Mouse (Mus musculus): ENCODE measurements around the gene Apoa5. TPM values are rescaled to one million over a fixed set of nuclear protein-coding genes. Genes with fewer than 3 reads are reported as not detected.

Apoa5 gene
- polyA plus RNA-seq, 1 experiment from 2014 or later, result not detected

GRCm38 (mm10) chr9:46238850-46239249, 29.6 kb upstream of the Apoa5 start:
- Histone ChIP-seq H3K9me3 (replicated peaks) (no peaks in the 10 kb centered on the region), H3K27me3 (no peaks in the 10 kb centered on the region), H3K4me2 (no peak overlapping the region), H3K4me3 (no peak overlapping the region), H3K36me3 (ENCODE audit: poor library complexity, severe bottlenecking) (no peaks in the 10 kb centered on the region), H3K27ac (no peak overlapping the region), H3K4me1 (no peaks in the 10 kb centered on the region), H3K9ac (no peak overlapping the region)
- 91% methylated on average over 7 of the region's 7 CpGs for WGBS
- ATAC-seq, result no peak

- Histone ChIP-seq H3K9me3 (replicated peaks) (no peaks in the 10 kb centered on the region), H3K4me3 (no peak within 1 kb of the TSS), H3K4me2 (no peak within 1 kb of the TSS), H3K36me3 (ENCODE audit: poor library complexity, severe bottlenecking) (no peaks in the 10 kb centered on the region), H3K4me1 (no peaks in the 10 kb centered on the region), H3K27me3 (no peaks in the 10 kb centered on the region), H3K27ac (no peak within 1 kb of the TSS), H3K9ac (no peak within 1 kb of the TSS)
- ATAC-seq, result no peak
- 70% methylated on average over 7 of the region's 7 CpGs for WGBS
Measured at GRCm38 (mm10) chr9:46240526-46241153, 27.8 kb upstream of the Apoa5 start, which contains the start of gene Apoa4. Gene Apoa4, plus strand, starts transcription at chr9:46240696.

GRCm38 (mm10) chr9:46241818-46242217, 26.6 kb upstream of the Apoa5 start:
- no peak overlapping the region for H3K4me2 ChIP-seq
- no peaks in the 10 kb centered on the region for H3K4me1 ChIP-seq
- WGBS, result 80% methylated on average over 2 of the region's 2 CpGs
- no peak for ATAC-seq
- H3K27ac ChIP-seq, result no peak overlapping the region
- H3K9me3 ChIP-seq (replicated peaks), result no peaks in the 10 kb centered on the region
- no peaks in the 10 kb centered on the region for H3K27me3 ChIP-seq
- no peaks in the 10 kb centered on the region for H3K36me3 ChIP-seq (ENCODE audit: poor library complexity, severe bottlenecking)
- no peak overlapping the region for H3K9ac ChIP-seq
- H3K4me3 ChIP-seq, result no peak overlapping the region

GRCm38 (mm10) chr9:46243122-46243521, 25.3 kb upstream of the Apoa5 start:
- Histone ChIP-seq H3K27me3 (no peaks in the 10 kb centered on the region), H3K4me1 (no peaks in the 10 kb centered on the region), H3K9ac (no peak overlapping the region), H3K27ac (no peak overlapping the region), H3K9me3 (replicated peaks) (no peaks in the 10 kb centered on the region), H3K4me3 (no peak overlapping the region), H3K36me3 (ENCODE audit: poor library complexity, severe bottlenecking) (no peaks in the 10 kb centered on the region), H3K4me2 (no peak overlapping the region)
- no peak for ATAC-seq
- WGBS, result 68% methylated on average over 4 of the region's 4 CpGs

GRCm38 (mm10) chr9:46243584-46243983, 24.8 kb upstream of the Apoa5 start:
- Histone ChIP-seq H3K9me3 (replicated peaks) (no peaks in the 10 kb centered on the region), H3K4me2 (no peak overlapping the region), H3K4me3 (no peak overlapping the region), H3K9ac (no peak overlapping the region), H3K27me3 (no peaks in the 10 kb centered on the region), H3K27ac (no peak overlapping the region), H3K36me3 (ENCODE audit: poor library complexity, severe bottlenecking) (no peaks in the 10 kb centered on the region), H3K4me1 (no peaks in the 10 kb centered on the region)
- WGBS, result 49% methylated on average over 8 of the region's 8 CpGs
- no peak for ATAC-seq

GRCm38 (mm10) chr9:46246752-46247324, 21.6 kb upstream of the Apoa5 start:
- Histone ChIP-seq H3K4me2 (no peak overlapping the region), H3K9ac (no peak overlapping the region), H3K4me3 (no peak overlapping the region), H3K27me3 (no peaks in the 10 kb centered on the region; the same call in 1 of the 2 replicates), H3K27ac (no peak overlapping the region), H3K9me3 (replicated peaks) (no peaks in the 10 kb centered on the region), H3K36me3 (ENCODE audit: poor library complexity, severe bottlenecking) (no peaks in the 10 kb centered on the region), H3K4me1 (no peaks in the 10 kb centered on the region)
- 26% methylated on average over 11 of the region's 11 CpGs for WGBS
- ATAC-seq, result peak; percentile 70; the same call in 1 of the 2 replicates

- no peaks in the 10 kb centered on the region; the same call in 1 of the 2 replicates for H3K27me3 ChIP-seq
- WGBS, result 97% methylated on average over 7 of the region's 7 CpGs
Measured at GRCm38 (mm10) chr9:46256177-46256576, 12.3 kb upstream of the Apoa5 start.

GRCm38 (mm10) chr9:46256658-46257385, 11.6 kb upstream of the Apoa5 start:
- Histone ChIP-seq H3K4me1 (no peaks in the 10 kb centered on the region), H3K4me3 (no peak overlapping the region), H3K27ac (no peak overlapping the region), H3K9ac (no peak overlapping the region), H3K9me3 (replicated peaks) (no peaks in the 10 kb centered on the region), H3K27me3 (no peaks in the 10 kb centered on the region), H3K36me3 (ENCODE audit: poor library complexity, severe bottlenecking) (no peaks in the 10 kb centered on the region), H3K4me2 (no peak overlapping the region)
- no peak for ATAC-seq
- WGBS, result 88% methylated on average over 10 of the region's 10 CpGs

More at GRCm38 (mm10) chr9:46256177-46256576, 12.3 kb upstream of the Apoa5 start:
- Histone ChIP-seq H3K4me2 (no peak overlapping the region), H3K4me1 (no peaks in the 10 kb centered on the region), H3K9ac (no peak overlapping the region), H3K36me3 (ENCODE audit: poor library complexity, severe bottlenecking) (no peaks in the 10 kb centered on the region), H3K4me3 (no peak overlapping the region), H3K9me3 (replicated peaks) (no peaks in the 10 kb centered on the region), H3K27ac (no peak overlapping the region)
- ATAC-seq, result no peak

GRCm38 (mm10) chr9:46257546-46257945, 10.9 kb upstream of the Apoa5 start:
- no peaks in the 10 kb centered on the region for H3K9me3 ChIP-seq (replicated peaks)
- H3K27me3 ChIP-seq, result no peaks in the 10 kb centered on the region
- no peaks in the 10 kb centered on the region for H3K4me1 ChIP-seq
- ATAC-seq, result no peak
- WGBS, result 90% methylated on average over 3 of the region's 3 CpGs
- H3K36me3 ChIP-seq (ENCODE audit: poor library complexity, severe bottlenecking), result no peaks in the 10 kb centered on the region
- H3K27ac ChIP-seq, result no peak overlapping the region
- H3K4me3 ChIP-seq, result no peak overlapping the region
- no peak overlapping the region for H3K9ac ChIP-seq
- no peak overlapping the region for H3K4me2 ChIP-seq

- no peak overlapping the region for H3K4me2 ChIP-seq
- H3K4me3 ChIP-seq, result no peak overlapping the region
- no peaks in the 10 kb centered on the region for H3K4me1 ChIP-seq
- WGBS, result 91% methylated on average over 6 of the region's 6 CpGs
- H3K9ac ChIP-seq, result no peak overlapping the region
- H3K27ac ChIP-seq, result no peak overlapping the region
- no peaks in the 10 kb centered on the region for H3K36me3 ChIP-seq (ENCODE audit: poor library complexity, severe bottlenecking)
- H3K27me3 ChIP-seq, result no peaks in the 10 kb centered on the region
- no peaks in the 10 kb centered on the region for H3K9me3 ChIP-seq (replicated peaks)
- ATAC-seq, result no peak
Measured at GRCm38 (mm10) chr9:46259111-46259510, 9.3 kb upstream of the Apoa5 start.

- H3K4me3 ChIP-seq, result no peak overlapping the region
- no peak overlapping the region for H3K27ac ChIP-seq
- H3K9ac ChIP-seq, result no peak overlapping the region
- H3K4me2 ChIP-seq, result no peak overlapping the region
- H3K36me3 ChIP-seq (ENCODE audit: poor library complexity, severe bottlenecking), result no peaks in the 10 kb centered on the region
- no peaks in the 10 kb centered on the region for H3K9me3 ChIP-seq (replicated peaks)
- no peaks in the 10 kb centered on the region for H3K4me1 ChIP-seq
- 91% methylated on average over 7 of the region's 7 CpGs for WGBS
- no peaks in the 10 kb centered on the region for H3K27me3 ChIP-seq
- ATAC-seq, result no peak
Measured at GRCm38 (mm10) chr9:46261131-46261530, 7.3 kb upstream of the Apoa5 start.

GRCm38 (mm10) chr9:46269125-46269524, 692 bp downstream of the Apoa5 start:
- Histone ChIP-seq H3K9ac (no peak overlapping the region), H3K27me3 (peaks cover 31% of the 10 kb centered on the region), H3K4me2 (no peak overlapping the region), H3K4me3 (no peak overlapping the region), H3K4me1 (peaks cover 8% of the 10 kb centered on the region), H3K36me3 (ENCODE audit: poor library complexity, severe bottlenecking) (no peaks in the 10 kb centered on the region), H3K9me3 (replicated peaks) (no peaks in the 10 kb centered on the region), H3K27ac (no peak overlapping the region)
- WGBS, result 88% methylated on average over 5 of the region's 5 CpGs
- no peak for ATAC-seq
